Mouse (Mus musculus): Measurements from ENCODE around the gene Gkap1. TPM values are rescaled to one million over a fixed set of nuclear protein-coding genes. Genes with fewer than 3 reads are reported as not detected.

Gene Gkap1
- total RNA-seq (2014; rRNA removed) (21.0 and 26.3 TPM in 2 replicates), polyA plus RNA-seq (2015; fragmentation: Nextera tagmentation; extraction: Ambion mirVana) (26.1 and 27.4 TPM in 2 replicates)

DNA sequence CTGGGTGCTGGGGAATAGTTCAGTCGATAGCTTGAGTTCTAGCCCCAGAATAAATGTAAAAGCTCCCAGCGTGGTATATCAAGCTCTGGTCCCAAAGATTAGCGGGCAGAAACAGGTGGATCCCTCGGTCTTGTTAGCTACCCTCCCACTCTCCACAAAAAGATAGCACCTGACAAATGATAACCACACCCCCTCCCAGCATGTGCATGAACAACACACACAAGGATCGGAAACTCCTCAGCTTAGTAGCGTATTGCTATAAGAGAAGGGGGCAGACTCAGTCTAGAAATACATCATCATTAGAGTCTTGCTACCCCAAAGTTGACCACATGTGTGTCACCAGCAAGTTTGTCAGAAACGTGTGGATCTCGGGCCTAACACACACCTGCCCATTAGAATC is at the start of gene Gkap1:
Gene Gkap1, minus strand, starts transcription at position 101 of the 400 bp plus-strand sequence.
- Histone ChIP-seq H3K4me2 (ENCODE audit: low read depth) (peak within 1 kb of the TSS; percentile 78), H3K9ac (peak within 1 kb of the TSS; percentile 66), H3K36me3 (ENCODE audit: insufficient read depth) (no peaks in the 10 kb centered on the region), H3K27ac (ENCODE audit: low read depth, low read length) (peak within 1 kb of the TSS; percentile 80), H3K4me1 (ENCODE audit: insufficient read depth) (no peaks in the 10 kb centered on the region), H3K4me3 (ENCODE audit: low read depth, low read length) (peak within 1 kb of the TSS; percentile 83), H3K9me3 (ENCODE audit: low read length) (no peaks in the 10 kb centered on the region), H3K27me3 (ENCODE audit: insufficient read depth, low read length) (no peaks in the 10 kb centered on the region)
- ATAC-seq (no peak), DNase-seq (no peak)
- 77% methylated on average over 8 of the region's 8 CpGs for WGBS
- TF ChIP-seq CTCF (IDR thresholded peaks at IDR 0.05; ENCODE audit: low read depth), result no peak

DNA sequence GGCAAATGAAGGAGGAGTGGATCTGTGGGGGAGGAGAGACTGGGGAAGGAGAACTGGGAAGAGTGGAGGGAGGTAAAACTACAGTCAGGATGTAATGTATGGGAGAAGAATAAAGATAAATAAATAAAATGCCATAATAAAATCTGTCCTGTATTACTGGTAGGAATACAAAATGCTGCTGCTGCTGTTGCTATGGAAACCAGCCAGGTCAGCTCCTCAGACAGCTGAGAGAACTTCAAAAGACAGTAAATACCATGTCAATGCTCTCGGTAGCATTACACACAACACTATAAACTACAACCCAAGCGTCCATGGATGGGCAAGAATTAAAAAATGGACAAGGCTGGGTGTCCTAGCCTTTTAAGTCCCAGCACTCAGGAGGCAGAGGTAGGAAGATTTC is 42.3 kb upstream of the Gkap1 start:
- no peak for ATAC-seq
- WGBS, result 49% methylated on average over 2 of the region's 2 CpGs
- H3K4me2 ChIP-seq (ENCODE audit: low read depth), result no peak overlapping the region
- no peaks in the 10 kb centered on the region for H3K4me1 ChIP-seq (ENCODE audit: insufficient read depth)
- DNase-seq, result no peak
- H3K36me3 ChIP-seq (ENCODE audit: insufficient read depth), result no peaks in the 10 kb centered on the region
- H3K27ac ChIP-seq (ENCODE audit: low read depth, low read length), result no peak overlapping the region; the same call in 1 of the 2 replicates
- no peaks in the 10 kb centered on the region for H3K27me3 ChIP-seq (ENCODE audit: insufficient read depth, low read length)
- no peaks in the 10 kb centered on the region for H3K9me3 ChIP-seq (ENCODE audit: low read length)
- no peak overlapping the region for H3K4me3 ChIP-seq (ENCODE audit: low read depth, low read length)
- H3K9ac ChIP-seq, result no peak overlapping the region
- TF ChIP-seq CTCF (IDR thresholded peaks at IDR 0.05; ENCODE audit: low read depth), result no peak

DNA sequence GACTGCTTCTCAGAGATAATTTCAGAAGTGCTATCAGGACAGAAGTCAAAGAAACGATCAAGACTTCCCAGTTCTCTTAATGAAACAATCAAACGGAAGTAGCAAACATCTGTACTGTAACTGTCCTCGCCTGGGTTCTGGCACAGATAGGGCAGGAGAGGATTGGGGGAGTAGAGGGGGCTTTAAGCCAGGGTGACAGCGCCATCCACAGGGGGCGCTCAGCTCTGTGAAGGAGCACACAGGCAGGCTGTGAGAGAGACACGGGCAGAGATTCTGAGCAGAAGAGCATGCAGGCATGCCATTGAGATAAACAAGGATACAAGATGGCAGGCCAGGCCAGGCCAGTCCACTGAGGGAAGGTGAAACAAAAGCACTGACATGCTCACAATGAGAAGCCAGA is 39.5 kb upstream of the Gkap1 start:
- DNase-seq (no peak), ATAC-seq (no peak)
- WGBS, result 65% methylated on average over 6 of the region's 6 CpGs
- TF ChIP-seq CTCF (IDR thresholded peaks at IDR 0.05; ENCODE audit: low read depth), result no peak
- H3K27ac ChIP-seq (ENCODE audit: low read depth, low read length), result no peak overlapping the region
- H3K36me3 ChIP-seq (ENCODE audit: insufficient read depth), result no peaks in the 10 kb centered on the region
- H3K27me3 ChIP-seq (ENCODE audit: insufficient read depth, low read length), result no peaks in the 10 kb centered on the region
- H3K4me2 ChIP-seq (ENCODE audit: low read depth), result no peak overlapping the region
- no peak overlapping the region for H3K9ac ChIP-seq
- no peaks in the 10 kb centered on the region for H3K4me1 ChIP-seq (ENCODE audit: insufficient read depth)
- H3K9me3 ChIP-seq (ENCODE audit: low read length), result no peaks in the 10 kb centered on the region
- no peak overlapping the region for H3K4me3 ChIP-seq (ENCODE audit: low read depth, low read length)

DNA sequence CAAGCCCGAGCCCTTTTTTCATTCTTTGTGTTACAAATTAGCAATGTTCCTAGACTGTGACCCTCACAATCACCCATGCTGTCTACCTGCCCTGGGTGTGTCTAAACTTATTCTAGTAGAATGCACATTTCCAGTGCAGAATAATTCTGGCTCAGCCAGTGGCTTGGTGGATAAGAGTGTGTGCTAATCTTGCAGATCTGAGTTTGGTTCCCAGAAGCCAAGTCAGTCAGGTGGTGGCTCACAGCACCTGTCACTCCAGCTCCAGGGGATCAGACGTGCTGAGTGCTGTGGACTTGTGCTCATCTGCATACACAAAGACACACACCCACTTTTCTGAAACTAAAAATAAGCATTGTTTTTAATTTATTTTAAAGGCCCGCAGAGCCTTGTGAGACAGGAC is 38.3 kb upstream of the Gkap1 start:
- no peaks in the 10 kb centered on the region for H3K27me3 ChIP-seq (ENCODE audit: insufficient read depth, low read length)
- no peaks in the 10 kb centered on the region for H3K36me3 ChIP-seq (ENCODE audit: insufficient read depth)
- DNase-seq (no peak), ATAC-seq (no peak)
- no peaks in the 10 kb centered on the region for H3K4me1 ChIP-seq (ENCODE audit: insufficient read depth)
- TF ChIP-seq CTCF (IDR thresholded peaks at IDR 0.05; ENCODE audit: low read depth), result no peak
- no peak overlapping the region for H3K27ac ChIP-seq (ENCODE audit: low read depth, low read length)
- H3K4me2 ChIP-seq (ENCODE audit: low read depth), result no peak overlapping the region
- H3K9ac ChIP-seq, result no peak overlapping the region
- H3K4me3 ChIP-seq (ENCODE audit: low read depth, low read length), result no peak overlapping the region
- WGBS, result 67% methylated on average over 3 of the region's 3 CpGs
- H3K9me3 ChIP-seq (ENCODE audit: low read length), result no peaks in the 10 kb centered on the region

DNA sequence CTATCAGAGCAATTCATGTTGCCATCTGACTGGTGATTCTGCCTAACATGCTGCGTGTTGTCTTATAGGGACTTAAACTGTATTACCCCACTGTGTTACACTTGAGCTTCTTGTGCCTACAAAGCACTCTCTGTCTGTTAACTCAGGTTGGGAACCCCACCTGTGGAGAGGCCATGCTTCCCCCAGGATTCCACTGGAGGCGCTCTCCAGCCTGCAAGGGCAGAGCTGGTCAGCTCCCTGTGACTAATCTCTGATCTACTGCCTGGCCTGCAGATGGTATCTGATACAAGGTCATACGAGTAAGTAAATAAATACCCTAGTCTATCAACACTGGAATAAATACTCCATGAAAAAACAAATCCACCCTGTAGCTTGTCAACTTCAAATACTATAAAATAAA is 35.9 kb upstream of the Gkap1 start:
- Histone ChIP-seq H3K27ac (ENCODE audit: low read depth, low read length) (no peak overlapping the region), H3K4me3 (ENCODE audit: low read depth, low read length) (no peak overlapping the region), H3K9ac (no peak overlapping the region), H3K4me2 (ENCODE audit: low read depth) (no peak overlapping the region), H3K4me1 (ENCODE audit: insufficient read depth) (no peaks in the 10 kb centered on the region), H3K27me3 (ENCODE audit: insufficient read depth, low read length) (no peaks in the 10 kb centered on the region), H3K36me3 (ENCODE audit: insufficient read depth) (no peaks in the 10 kb centered on the region), H3K9me3 (ENCODE audit: low read length) (no peaks in the 10 kb centered on the region)
- DNase-seq (no peak), ATAC-seq (no peak)
- TF ChIP-seq CTCF (IDR thresholded peaks at IDR 0.05; ENCODE audit: low read depth), result no peak
- WGBS, result 50% methylated on average over 3 of the region's 3 CpGs

DNA sequence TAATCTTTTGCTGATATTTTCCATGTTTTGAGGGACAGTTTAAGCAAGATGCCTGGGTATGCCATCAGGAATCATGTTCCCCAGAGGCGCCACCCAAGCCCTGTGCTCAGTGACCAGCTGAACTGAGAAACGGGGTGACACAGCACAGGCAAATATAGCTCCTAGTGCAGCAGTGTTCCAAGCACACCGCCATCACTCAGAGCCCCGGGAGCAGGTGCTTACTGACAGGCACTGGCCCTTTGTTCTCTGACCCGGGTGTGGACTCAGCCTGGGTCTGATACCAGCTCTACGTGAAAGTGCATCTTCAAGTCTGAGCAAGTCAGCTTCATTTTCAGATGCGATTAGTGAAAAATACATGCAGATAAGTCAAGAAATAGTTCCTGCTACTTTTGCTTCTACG is 34.0 kb upstream of the Gkap1 start:
- H3K36me3 ChIP-seq (ENCODE audit: insufficient read depth), result no peaks in the 10 kb centered on the region
- no peak overlapping the region for H3K27ac ChIP-seq (ENCODE audit: low read depth, low read length)
- no peaks in the 10 kb centered on the region for H3K9me3 ChIP-seq (ENCODE audit: low read length)
- H3K4me2 ChIP-seq (ENCODE audit: low read depth), result no peak overlapping the region
- no peaks in the 10 kb centered on the region for H3K4me1 ChIP-seq (ENCODE audit: insufficient read depth)
- TF ChIP-seq CTCF (IDR thresholded peaks at IDR 0.05; ENCODE audit: low read depth), result no peak
- no peak overlapping the region for H3K4me3 ChIP-seq (ENCODE audit: low read depth, low read length)
- DNase-seq (no peak), ATAC-seq (no peak)
- H3K27me3 ChIP-seq (ENCODE audit: insufficient read depth, low read length), result no peaks in the 10 kb centered on the region
- 76% methylated on average over 8 of the region's 8 CpGs for WGBS
- H3K9ac ChIP-seq, result no peak overlapping the region

DNA sequence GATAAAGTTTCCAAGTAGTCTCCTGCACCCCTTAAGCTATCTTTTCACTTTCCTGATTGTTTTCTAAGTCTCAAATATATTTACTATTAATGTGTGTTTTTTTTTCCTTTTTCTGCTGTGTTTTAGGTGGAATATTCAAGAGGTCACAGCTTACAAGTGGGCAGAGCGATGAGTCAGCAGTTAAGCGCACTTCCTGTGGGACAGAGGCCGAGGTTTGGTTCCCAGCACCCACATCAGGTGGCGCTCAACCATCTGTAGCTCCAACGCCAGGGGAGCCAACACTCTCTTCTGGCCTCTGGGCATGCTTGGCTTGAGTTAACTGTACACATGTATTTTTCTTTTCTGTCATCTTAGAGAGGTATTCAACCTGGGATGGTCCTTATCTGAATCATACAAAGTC is 32.0 kb upstream of the Gkap1 start:
- Histone ChIP-seq H3K9ac (no peak overlapping the region), H3K27ac (ENCODE audit: low read depth, low read length) (no peak overlapping the region), H3K4me1 (ENCODE audit: insufficient read depth) (no peaks in the 10 kb centered on the region), H3K9me3 (ENCODE audit: low read length) (no peaks in the 10 kb centered on the region), H3K27me3 (ENCODE audit: insufficient read depth, low read length) (no peaks in the 10 kb centered on the region), H3K36me3 (ENCODE audit: insufficient read depth) (no peaks in the 10 kb centered on the region), H3K4me2 (ENCODE audit: low read depth) (no peak overlapping the region), H3K4me3 (ENCODE audit: low read depth, low read length) (no peak overlapping the region)
- WGBS, result 94% methylated on average over 5 of the region's 5 CpGs
- no peak for DNase-seq
- no peak for ATAC-seq
- TF ChIP-seq CTCF (IDR thresholded peaks at IDR 0.05; ENCODE audit: low read depth), result no peak

DNA sequence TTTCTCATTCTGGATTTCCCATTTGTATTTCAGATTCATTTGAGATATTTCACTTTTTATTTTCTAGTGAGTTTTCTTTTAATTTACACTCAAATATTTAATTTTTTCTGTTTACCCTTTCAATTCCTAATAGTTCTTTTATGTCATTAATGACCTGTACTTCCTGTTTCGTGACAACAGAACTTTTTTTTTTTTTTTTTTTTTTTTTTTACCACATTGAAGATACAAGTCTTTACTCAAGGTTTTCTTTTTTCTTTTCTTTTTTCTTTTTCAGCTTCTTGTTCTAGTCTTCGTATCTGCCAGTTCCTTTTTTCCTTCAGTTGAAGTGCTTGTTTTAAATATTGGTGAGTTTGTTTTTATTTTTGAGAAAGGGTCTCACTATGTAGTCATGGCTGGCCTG is 29.7 kb upstream of the Gkap1 start:
- H3K27me3 ChIP-seq (ENCODE audit: insufficient read depth, low read length), result no peaks in the 10 kb centered on the region
- H3K9me3 ChIP-seq (ENCODE audit: low read length), result no peaks in the 10 kb centered on the region
- H3K4me3 ChIP-seq (ENCODE audit: low read depth, low read length), result no peak overlapping the region
- no peak overlapping the region for H3K4me2 ChIP-seq (ENCODE audit: low read depth)
- no peaks in the 10 kb centered on the region for H3K36me3 ChIP-seq (ENCODE audit: insufficient read depth)
- no peaks in the 10 kb centered on the region for H3K4me1 ChIP-seq (ENCODE audit: insufficient read depth)
- ATAC-seq (no peak), DNase-seq (no peak)
- no peak overlapping the region for H3K27ac ChIP-seq (ENCODE audit: low read depth, low read length)
- WGBS, result 92% methylated on average over 2 of the region's 2 CpGs
- TF ChIP-seq CTCF (IDR thresholded peaks at IDR 0.05; ENCODE audit: low read depth), result no peak
- no peak overlapping the region for H3K9ac ChIP-seq
